Comparison of ENCODE assay signal across 8 mouse cellular contexts in genomic region chr2:33542696-33543428, GRCm38 (mm10).
DNase-seq lines count a peak whose midpoint lies in the region; ATAC-seq and TF ChIP-seq lines count a peak whose summit lies in the region.

No protein-coding gene starts in this region.

- in situ Hi-C loops in CH12.LX (cut with MboI; ENCODE audit: low pct_ligation_motif_present, low pct_unique_long_range_greater_than_20kb, low sequenced_read_pairs), result no loop called here

- peak; percentile 57 for TF ChIP-seq RAD21 in CH12.LX (IDR thresholded peaks at IDR 0.05; ENCODE audit: low read depth, low read length)

- no peak overlapping the region for H3K27ac ChIP-seq in CH12.LX (ENCODE audit: insufficient read depth, low read depth)
- H3K27ac ChIP-seq in liver, embryonic 14.5 days, result no peak overlapping the region

- dilution Hi-C loops in CH12.LX (cut with MboI; ENCODE audit: extremely low pct_ligation_motif_present, extremely low pct_unique_long_range_greater_than_20kb, low sequenced_read_pairs), result no loop called here

- H3K79me2 ChIP-seq in CH12.LX (replicated peaks; ENCODE audit: control insufficient read depth, extremely low read depth, insufficient read depth, poor library complexity, severe bottlenecking), result no peaks in the 10 kb centered on the region

- no peak for TF ChIP-seq POLR2A in CH12.LX (IDR thresholded peaks at IDR 0.05; ENCODE audit: low read depth, low read length)

- no peaks in the 10 kb centered on the region for H3K4me1 ChIP-seq in CH12.LX (ENCODE audit: control insufficient read depth in 1 of 2, insufficient read depth in 2 of 2)
- no peaks in the 10 kb centered on the region for H3K4me1 ChIP-seq in liver, embryonic 14.5 days (replicated peaks; ENCODE audit: control insufficient read depth in 2 of 2, insufficient read depth in 2 of 2, low read length in 1 of 2)

- H3K27me3 ChIP-seq in CH12.LX (replicated peaks), result peaks cover 59% of the 10 kb centered on the region
- H3K27me3 ChIP-seq in liver, embryonic 14.5 days (ENCODE audit: control insufficient read depth, insufficient read depth, low read length), result peaks cover 31% of the 10 kb centered on the region

- H3K4me3 ChIP-seq in CH12.LX (replicated peaks in 1 of 3; ENCODE audit: low read depth in 2 of 3, low read length in 2 of 3, poor library complexity in 1 of 3), result no peak overlapping the region
- no peak overlapping the region for H3K4me3 ChIP-seq in liver, embryonic 14.5 days (ENCODE audit: insufficient read depth in 1 of 2, low read depth in 2 of 2, low read length in 2 of 2)

- 5% methylated on average over 11 of the region's 11 CpGs for WGBS in liver, embryonic 14.5 days (ENCODE audit: insufficient replicate concordance)

- no peak overlapping the region for H3K4me2 ChIP-seq in CH12.LX (ENCODE audit: insufficient read depth, low read depth, poor library complexity, severe bottlenecking)
- no peak overlapping the region for H3K4me2 ChIP-seq in liver, embryonic 14.5 days (ENCODE audit: low read depth)

- ATAC-seq in liver, embryonic 14.5 days (ENCODE audit: insufficient read depth), result no peak

- H3K9ac ChIP-seq in CH12.LX (ENCODE audit: insufficient read depth, low read depth), result no peak overlapping the region
- no peak overlapping the region for H3K9ac ChIP-seq in liver, embryonic 14.5 days (replicated peaks)

- peak; percentile 74 to 91 for TF ChIP-seq CTCF in CH12.LX (conservative IDR thresholded peaks at IDR 0.05 in 1 of 2, IDR thresholded peaks at IDR 0.05 in 1 of 2; ENCODE audit: low read depth in 2 of 2, low read length in 2 of 2)
- TF ChIP-seq CTCF in liver, embryonic 14.5 days (IDR thresholded peaks at IDR 0.05; ENCODE audit: low read depth), result peak; percentile 64

- peaks cover 8% of the 10 kb centered on the region for H3K9me3 ChIP-seq in CH12.LX (replicated peaks; ENCODE audit: low read length)
- H3K9me3 ChIP-seq in liver, embryonic 14.5 days (ENCODE audit: control insufficient read depth, low read length), result no peaks in the 10 kb centered on the region

- no peaks in the 10 kb centered on the region for H3K36me3 ChIP-seq in CH12.LX (replicated peaks in 1 of 2; ENCODE audit: control insufficient read depth in 1 of 2, insufficient read depth in 1 of 2, low read length in 1 of 2)
- H3K36me3 ChIP-seq in liver, embryonic 14.5 days (replicated peaks; ENCODE audit: control insufficient read depth, insufficient read depth, low read depth), result no peaks in the 10 kb centered on the region

- no peak for TF ChIP-seq EP300 in CH12.LX (IDR thresholded peaks at IDR 0.05; ENCODE audit: low read length)
- TF ChIP-seq EP300 in liver, embryonic 14.5 days (IDR thresholded peaks at IDR 0.05; ENCODE audit: low read depth), result no peak

- peak; percentile 34 for DNase-seq in CH12.LX (ENCODE audit: extremely low read depth)
- peak; percentile 11 for DNase-seq in Muller cell, postnatal 12 days (ENCODE audit: inconsistent ontology term)
- DNase-seq in cerebellum, postnatal 14 days, result peak; percentile 87
- DNase-seq in heart, adult 9 months (ENCODE audit: low spot score in 2 of 2), result peak; percentile 16 to 28
- DNase-seq in kidney, postnatal 14 days, result peak; percentile 74
- peak in 1 of 3 experiments; percentile 27 for DNase-seq in liver, embryonic 14.5 days (ENCODE audit: low read depth in 3 of 3, low spot score in 3 of 3)
- peak; percentile 32 for DNase-seq in retina, adult 2 months (ENCODE audit: low read depth, low spot score)
- DNase-seq in gastrocnemius, postnatal 36 days, result no peak

- intact Hi-C loops in gastrocnemius, postnatal 36 days (cut with DNase I), result loop anchor here (5.0 kb wide), 1 partner anchor 56 kb away; no protein-coding TSS in a partner anchor

TF ChIP-seq in CH12.LX, 34 proteins besides CTCF, POLR2A, EP300 and RAD21:
- TF ChIP-seq JUN (IDR thresholded peaks at IDR 0.05; ENCODE audit: insufficient read depth, low read depth, low read length), result no peak
- TF ChIP-seq KAT2A (IDR thresholded peaks at IDR 0.05; ENCODE audit: insufficient replicate concordance, low read length), result no peak
- TF ChIP-seq TCF12 (IDR thresholded peaks at IDR 0.05; ENCODE audit: low read depth, low read length), result no peak
- no peak for TF ChIP-seq PAX5 (IDR thresholded peaks at IDR 0.05; ENCODE audit: low read length)
- peak; percentile 24; the same call in 1 of the 2 replicates for TF ChIP-seq SMC3 (IDR thresholded peaks at IDR 0.05; ENCODE audit: low read depth, low read length)
- peak; percentile 64; the same call in 1 of the 2 replicates for TF ChIP-seq IRF4 (IDR thresholded peaks at IDR 0.05; ENCODE audit: low read depth, low read length)
- TF ChIP-seq RCOR1 (conservative IDR thresholded peaks at IDR 0.05; ENCODE audit: low read depth, low read length), result no peak
- TF ChIP-seq MEF2A (IDR thresholded peaks at IDR 0.05; ENCODE audit: borderline replicate concordance, low read depth, low read length), result no peak
- TF ChIP-seq E2F4 (IDR thresholded peaks at IDR 0.05; ENCODE audit: insufficient replicate concordance, low read depth, low read length), result no peak
- TF ChIP-seq MYC (IDR thresholded peaks at IDR 0.05; ENCODE audit: low read depth, low read length), result no peak
- no peak for TF ChIP-seq CHD2 (IDR thresholded peaks at IDR 0.05; ENCODE audit: low read length)
- TF ChIP-seq ZMIZ1 (IDR thresholded peaks at IDR 0.05; ENCODE audit: low read depth, low read length), result no peak
- TF ChIP-seq GABPA (IDR thresholded peaks at IDR 0.05; ENCODE audit: insufficient replicate concordance, low read depth, low read length), result no peak
- TF ChIP-seq ZNF384 (IDR thresholded peaks at IDR 0.05; ENCODE audit: low read depth, low read length), result no peak
- TF ChIP-seq MAFK (IDR thresholded peaks at IDR 0.05; ENCODE audit: insufficient replicate concordance, low read length), result no peak
- TF ChIP-seq SIN3A (IDR thresholded peaks at IDR 0.05; ENCODE audit: low read length), result no peak

Comparison
In these comparisons a context has a peak if more than half of its experiments do, and no peak if none do; other contexts are left out.
1. DNase-seq: peak in CH12.LX (single experiment), Muller cell, postnatal 12 days (single experiment), cerebellum, postnatal 14 days (2 of 2), heart, adult 9 months (2 of 2), kidney, postnatal 14 days (single experiment) and retina, adult 2 months (single experiment); none in gastrocnemius, postnatal 36 days (0 of 2).